Mouse (Mus musculus): ENCODE results near the gene Aplp2. TPM values are rescaled to one million over a fixed set of nuclear protein-coding genes. Genes with fewer than 3 reads are reported as not detected.

The Aplp2 gene
- polyA plus RNA-seq, 1 experiment from 2014 or later: 213 TPM

DNA sequence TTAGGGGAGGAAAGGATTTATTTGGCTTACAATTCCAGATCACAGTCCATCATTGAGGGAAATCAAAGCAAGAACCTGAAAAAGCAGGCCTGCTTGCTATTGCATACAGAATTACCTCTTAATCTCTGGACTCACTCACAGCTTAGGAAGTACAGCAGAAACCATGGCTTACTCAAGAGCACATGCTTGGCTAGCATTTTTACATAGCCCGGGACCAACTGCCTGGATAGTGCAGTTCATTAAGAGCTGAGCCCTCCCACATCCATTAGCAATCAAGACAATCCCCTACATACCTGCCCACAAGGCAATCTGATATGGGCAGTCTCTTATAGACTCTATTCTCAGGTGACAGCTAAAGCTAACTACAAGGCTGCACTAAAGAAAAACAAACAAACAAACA is 16.0 kb downstream of the Aplp2 start:
- Histone ChIP-seq H3K27me3 (no peaks in the 10 kb centered on the region), H3K9me3 (no peaks in the 10 kb centered on the region), H3K4me3 (replicated peaks) (no peak overlapping the region), H3K27ac (no peak overlapping the region), H3K9ac (no peak overlapping the region), H3K36me3 (replicated peaks) (peaks cover 10% of the 10 kb centered on the region), H3K4me1 (0 out of 2 replicates have a peak, but pooled peaks cover 4% of the 10 kb centered on the region), H3K4me2 (no peak overlapping the region)
- no peak for ATAC-seq (ENCODE audit: low FRiP score)
- WGBS: 84% methylated on average over 1 of the region's 1 CpGs

DNA sequence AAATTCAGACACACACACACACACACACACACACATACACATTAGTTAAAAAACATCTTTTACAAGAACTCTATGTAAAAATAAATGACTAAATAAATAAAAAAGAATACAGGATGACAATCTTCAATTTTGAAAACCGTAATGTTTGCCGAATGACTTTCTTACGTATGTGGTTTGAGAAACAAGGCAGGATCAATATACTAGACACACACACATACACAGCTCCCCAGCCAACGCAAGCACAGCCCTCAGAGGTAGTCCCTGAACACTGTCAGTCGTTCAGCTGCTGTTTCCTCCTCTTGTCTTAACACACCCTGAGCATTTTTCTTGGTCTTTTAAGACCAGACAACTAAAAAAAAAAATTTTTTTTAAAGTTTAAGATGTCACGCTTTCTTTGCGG is 19.2 kb downstream of the Aplp2 start:
- H3K4me3 ChIP-seq (replicated peaks): no peak overlapping the region
- peaks cover 10% of the 10 kb centered on the region for H3K36me3 ChIP-seq (replicated peaks)
- H3K27ac ChIP-seq: no peak overlapping the region
- no peaks in the 10 kb centered on the region for H3K9me3 ChIP-seq
- WGBS: 96% methylated on average over 7 of the region's 7 CpGs
- no peak overlapping the region for H3K9ac ChIP-seq
- peaks cover 7% of the 10 kb centered on the region; the same call in 1 of the 2 replicates for H3K4me1 ChIP-seq
- no peaks in the 10 kb centered on the region for H3K27me3 ChIP-seq
- no peak overlapping the region for H3K4me2 ChIP-seq
- ATAC-seq (ENCODE audit: low FRiP score): no peak

DNA sequence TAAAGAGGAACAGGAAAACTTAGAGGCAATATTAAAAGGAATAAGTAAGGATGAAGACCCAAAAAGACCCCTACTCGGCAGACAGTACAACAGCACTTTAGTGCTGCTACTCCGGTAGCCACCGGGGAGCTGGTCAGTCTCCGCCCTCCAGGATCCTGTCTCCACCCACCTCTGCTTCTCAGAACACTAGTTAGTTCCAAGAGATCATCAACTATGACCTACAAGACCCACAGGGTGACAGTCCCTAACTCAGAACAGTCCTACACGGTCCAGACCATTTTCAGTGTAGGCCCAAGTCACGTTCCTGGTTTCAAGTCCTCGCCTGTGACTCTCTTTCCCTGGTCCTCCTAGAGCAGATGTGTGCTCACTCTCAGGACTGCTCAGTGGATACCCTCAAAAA is 20.1 kb downstream of the Aplp2 start:
- Histone ChIP-seq H3K4me3 (replicated peaks) (no peak overlapping the region), H3K4me1 (peaks cover 7% of the 10 kb centered on the region; the same call in 1 of the 2 replicates), H3K9ac (no peak overlapping the region), H3K27ac (no peak overlapping the region), H3K36me3 (replicated peaks) (peaks cover 10% of the 10 kb centered on the region), H3K27me3 (no peaks in the 10 kb centered on the region), H3K4me2 (no peak overlapping the region), H3K9me3 (no peaks in the 10 kb centered on the region)
- no peak for ATAC-seq (ENCODE audit: low FRiP score)
- WGBS: 78% methylated on average over 7 of the region's 7 CpGs

DNA sequence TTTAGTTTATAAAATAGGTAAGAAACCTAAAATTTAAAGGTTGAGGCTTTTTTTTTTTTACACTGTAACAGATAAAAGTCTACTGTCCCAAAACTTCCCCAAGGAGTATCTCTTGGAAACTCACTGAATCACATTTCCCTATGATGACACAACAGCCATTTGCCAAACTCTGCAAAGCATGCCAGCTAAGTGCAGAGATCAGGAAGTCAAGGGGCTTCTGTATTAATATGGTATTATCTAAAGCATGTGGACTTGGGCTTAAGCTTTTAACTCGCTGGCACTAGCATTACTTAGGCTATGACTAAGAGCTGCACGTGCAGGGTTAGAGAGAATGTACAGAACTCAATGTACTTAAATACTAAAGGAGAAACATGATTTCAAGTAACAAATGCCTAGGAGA is 22.4 kb downstream of the Aplp2 start:
- H3K9ac ChIP-seq: no peak overlapping the region
- H3K4me3 ChIP-seq (replicated peaks): no peak overlapping the region
- ATAC-seq (ENCODE audit: low FRiP score): no peak
- 79% methylated on average over 2 of the region's 2 CpGs for WGBS
- H3K36me3 ChIP-seq (replicated peaks): peaks cover 10% of the 10 kb centered on the region
- no peak overlapping the region for H3K27ac ChIP-seq
- H3K9me3 ChIP-seq: no peaks in the 10 kb centered on the region
- H3K4me2 ChIP-seq: no peak overlapping the region
- peaks cover 7% of the 10 kb centered on the region; the same call in 1 of the 2 replicates for H3K4me1 ChIP-seq
- H3K27me3 ChIP-seq: no peaks in the 10 kb centered on the region

DNA sequence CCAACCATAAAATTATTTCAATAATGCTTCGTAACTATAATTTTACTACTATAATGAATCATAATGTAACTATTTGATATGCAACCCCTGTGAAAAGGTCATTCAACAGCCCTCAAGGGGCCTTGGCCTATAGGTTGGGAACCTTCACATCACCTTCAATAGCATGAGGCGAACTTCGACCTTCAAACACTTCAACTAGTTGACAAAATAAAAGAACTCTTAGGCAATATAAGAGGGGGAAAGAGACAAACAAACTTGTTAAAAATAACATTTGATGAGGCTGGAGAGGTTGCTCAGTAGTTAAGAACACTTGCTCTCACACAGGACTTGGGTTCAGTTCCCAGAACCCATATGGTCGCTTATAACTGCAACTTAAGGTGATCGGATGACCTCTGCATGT is 27.2 kb downstream of the Aplp2 start:
- Histone ChIP-seq H3K4me3 (replicated peaks) (no peak overlapping the region), H3K9ac (no peak overlapping the region), H3K4me2 (no peak overlapping the region), H3K4me1 (peaks cover 2% of the 10 kb centered on the region), H3K36me3 (replicated peaks) (no peaks in the 10 kb centered on the region), H3K27me3 (no peaks in the 10 kb centered on the region), H3K9me3 (no peaks in the 10 kb centered on the region), H3K27ac (no peak overlapping the region)
- WGBS: 95% methylated on average over 5 of the region's 5 CpGs
- no peak for ATAC-seq (ENCODE audit: low FRiP score)

DNA sequence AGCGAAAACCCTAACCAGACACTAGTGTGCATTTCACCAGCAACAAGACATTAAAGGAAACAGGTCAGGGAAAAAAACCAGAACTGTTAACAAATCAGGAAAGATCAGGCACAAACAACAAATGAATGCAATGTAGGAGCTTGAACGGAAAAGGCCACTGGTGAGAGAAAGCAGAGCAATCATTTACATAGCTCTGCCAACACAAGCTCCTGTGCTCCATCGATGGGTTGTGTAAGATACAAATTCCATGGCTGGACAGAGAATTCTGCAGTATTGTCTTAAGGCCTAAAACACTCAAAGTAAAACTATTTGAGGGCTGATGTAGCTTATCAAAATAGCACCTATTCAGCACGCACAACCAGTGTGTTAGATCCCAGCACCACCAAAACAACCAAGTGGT is 28.6 kb downstream of the Aplp2 start:
- 88% methylated on average over 4 of the region's 4 CpGs for WGBS

DNA sequence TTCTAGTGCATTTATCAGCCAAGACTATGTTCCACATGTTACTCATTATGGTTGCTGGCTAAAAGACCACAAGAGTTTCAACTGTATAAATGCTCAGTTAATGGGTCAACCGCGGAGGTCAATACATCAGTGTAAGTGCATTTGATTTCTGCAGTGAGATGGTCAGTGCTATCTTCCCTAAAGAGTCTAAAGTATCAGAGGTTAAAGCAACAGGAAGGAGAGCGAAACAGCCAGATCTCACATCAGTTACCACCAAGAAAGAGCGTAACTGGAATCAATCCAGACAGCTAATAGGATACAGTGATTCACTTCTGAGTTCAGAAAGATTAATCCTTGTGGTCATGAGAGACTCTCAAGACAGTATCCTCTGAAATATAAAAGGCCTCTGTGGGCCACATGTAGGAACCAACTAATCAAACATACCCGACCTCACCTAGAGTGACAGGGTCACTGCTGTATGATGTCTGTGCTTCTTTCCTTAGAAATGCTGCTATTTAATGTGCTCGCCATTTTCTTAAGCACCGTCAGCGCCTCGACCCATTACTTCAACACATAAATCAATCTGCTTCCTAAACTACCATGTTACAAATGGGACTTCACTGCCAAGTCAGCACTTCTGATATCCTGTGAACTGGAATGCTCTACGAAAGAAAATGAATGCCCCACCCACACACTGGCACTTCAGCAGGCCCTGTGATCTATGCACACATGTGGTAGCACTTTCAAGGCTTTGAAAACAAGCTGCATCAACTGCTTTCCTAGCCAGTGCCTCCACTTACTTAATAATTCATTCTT is 30.1 kb downstream of the Aplp2 start:
- 87% methylated on average over 10 of the region's 10 CpGs for WGBS
- no peaks in the 10 kb centered on the region for H3K27me3 ChIP-seq
- H3K4me3 ChIP-seq (replicated peaks): no peak overlapping the region
- H3K4me1 ChIP-seq: peaks cover 4% of the 10 kb centered on the region
- H3K36me3 ChIP-seq (replicated peaks): peaks cover 5% of the 10 kb centered on the region; the same call in 1 of the 2 replicates
- no peak overlapping the region for H3K27ac ChIP-seq
- no peak overlapping the region for H3K4me2 ChIP-seq
- H3K9ac ChIP-seq: no peak overlapping the region
- no peak for ATAC-seq (ENCODE audit: low FRiP score)
- H3K9me3 ChIP-seq: no peaks in the 10 kb centered on the region

More for the DNA sequence above, 28.6 kb downstream of the Aplp2 start:
- no peak overlapping the region for H3K4me2 ChIP-seq
- no peak for ATAC-seq (ENCODE audit: low FRiP score)
- H3K9me3 ChIP-seq: no peaks in the 10 kb centered on the region
- no peak overlapping the region for H3K4me3 ChIP-seq (replicated peaks)
- H3K4me1 ChIP-seq: peaks cover 2% of the 10 kb centered on the region
- H3K27ac ChIP-seq: no peak overlapping the region
- no peaks in the 10 kb centered on the region for H3K27me3 ChIP-seq
- no peak overlapping the region for H3K9ac ChIP-seq
- H3K36me3 ChIP-seq (replicated peaks): no peaks in the 10 kb centered on the region

DNA sequence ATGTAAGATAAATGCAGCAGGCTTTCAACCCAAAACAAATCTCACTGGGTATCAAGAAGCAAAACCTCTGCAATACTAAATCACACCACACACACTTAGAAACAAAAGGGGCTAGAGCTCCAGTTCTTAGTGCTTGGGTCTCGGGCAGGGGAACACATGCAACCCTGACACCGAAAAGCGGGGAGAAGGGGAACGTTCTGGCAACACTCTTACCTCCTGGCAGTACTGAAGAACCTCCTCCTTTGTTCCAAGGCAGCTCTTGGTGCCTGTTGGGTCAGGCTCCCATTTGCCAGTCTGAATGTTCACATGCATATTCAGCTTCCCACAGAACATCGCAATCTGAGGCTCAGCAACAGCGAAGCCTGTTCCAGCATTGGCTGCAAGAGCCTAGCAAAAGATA is 33.9 kb downstream of the Aplp2 start:
- Histone ChIP-seq H3K4me2 (no peak overlapping the region), H3K36me3 (replicated peaks) (peaks cover 21% of the 10 kb centered on the region; the same call in 1 of the 2 replicates), H3K27me3 (no peaks in the 10 kb centered on the region), H3K4me3 (replicated peaks) (no peak overlapping the region), H3K9ac (no peak overlapping the region), H3K27ac (no peak overlapping the region), H3K4me1 (peaks cover 6% of the 10 kb centered on the region), H3K9me3 (no peaks in the 10 kb centered on the region)
- 87% methylated on average over 6 of the region's 6 CpGs for WGBS
- no peak for ATAC-seq (ENCODE audit: low FRiP score)

DNA sequence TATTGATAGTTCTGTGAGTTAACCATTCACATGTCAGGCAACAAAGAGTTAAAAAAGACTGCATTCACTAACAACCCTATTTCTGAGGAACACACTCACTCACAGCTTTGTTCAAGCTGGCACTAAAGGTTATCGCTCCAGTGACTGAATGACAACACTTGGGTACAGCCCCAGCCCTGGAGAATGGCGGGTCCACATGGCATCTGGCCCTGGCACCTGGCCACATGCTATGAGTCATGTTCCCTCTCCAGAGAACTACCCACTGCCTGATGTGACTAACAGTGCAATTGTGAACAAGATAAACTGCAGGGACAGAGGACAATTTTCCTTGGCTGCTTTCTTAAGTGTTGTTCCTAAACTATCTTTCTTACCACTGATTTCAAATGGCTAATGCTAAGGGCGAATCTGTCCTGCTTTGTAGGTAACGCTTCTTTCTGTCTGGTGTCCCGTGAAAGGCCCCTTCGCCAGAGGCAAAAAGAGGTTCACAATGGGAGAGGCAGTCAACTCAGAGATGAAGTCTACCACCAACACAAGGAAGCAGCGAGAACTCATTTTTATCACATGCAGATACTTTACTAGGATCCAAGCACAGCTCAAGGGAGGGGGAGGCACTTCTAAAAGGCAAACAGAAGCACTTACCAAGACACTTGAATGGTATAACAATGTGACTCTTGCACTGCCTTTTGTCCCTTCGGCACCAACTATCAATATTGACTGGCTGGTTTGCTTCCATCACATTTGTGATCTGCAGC is 35.1 kb downstream of the Aplp2 start:
- no peak; the same call in 1 of the 2 replicates for ATAC-seq (ENCODE audit: low FRiP score)
- 84% methylated on average over 8 of the region's 8 CpGs for WGBS
- Histone ChIP-seq H3K9me3 (no peaks in the 10 kb centered on the region), H3K27ac (peak overlapping the region; percentile 31; the same call in 1 of the 2 replicates), H3K4me1 (peaks cover 6% of the 10 kb centered on the region), H3K9ac (no peak overlapping the region), H3K36me3 (replicated peaks) (peaks cover 26% of the 10 kb centered on the region), H3K4me2 (no peak overlapping the region), H3K4me3 (replicated peaks) (no peak overlapping the region), H3K27me3 (no peaks in the 10 kb centered on the region)

DNA sequence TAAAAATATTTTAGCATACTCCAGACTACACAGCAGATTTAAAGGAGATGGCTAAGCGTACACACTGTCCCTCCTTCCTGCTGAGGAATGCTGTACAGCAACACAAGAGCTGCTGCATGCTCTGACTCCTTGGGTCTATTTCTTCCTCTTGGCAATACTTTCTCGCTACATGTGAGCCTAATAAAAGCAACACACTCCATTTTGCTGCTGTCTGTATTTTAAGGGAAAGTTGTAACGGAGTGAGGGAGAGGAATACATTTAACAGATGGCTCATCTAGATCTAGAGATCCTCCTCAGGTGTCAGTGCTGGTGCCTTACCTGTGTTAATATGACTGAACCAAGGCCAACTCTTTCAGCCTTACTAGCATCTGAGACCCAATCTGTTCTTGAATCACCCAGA is 35.6 kb downstream of the Aplp2 start:
- WGBS: 81% methylated on average over 3 of the region's 3 CpGs
- no peaks in the 10 kb centered on the region for H3K9me3 ChIP-seq
- no peak for ATAC-seq (ENCODE audit: low FRiP score)
- H3K27me3 ChIP-seq: no peaks in the 10 kb centered on the region
- H3K9ac ChIP-seq: no peak overlapping the region
- peaks cover 26% of the 10 kb centered on the region for H3K36me3 ChIP-seq (replicated peaks)
- no peak overlapping the region for H3K27ac ChIP-seq
- H3K4me3 ChIP-seq (replicated peaks): no peak overlapping the region
- H3K4me1 ChIP-seq: peaks cover 6% of the 10 kb centered on the region
- no peak overlapping the region for H3K4me2 ChIP-seq

DNA sequence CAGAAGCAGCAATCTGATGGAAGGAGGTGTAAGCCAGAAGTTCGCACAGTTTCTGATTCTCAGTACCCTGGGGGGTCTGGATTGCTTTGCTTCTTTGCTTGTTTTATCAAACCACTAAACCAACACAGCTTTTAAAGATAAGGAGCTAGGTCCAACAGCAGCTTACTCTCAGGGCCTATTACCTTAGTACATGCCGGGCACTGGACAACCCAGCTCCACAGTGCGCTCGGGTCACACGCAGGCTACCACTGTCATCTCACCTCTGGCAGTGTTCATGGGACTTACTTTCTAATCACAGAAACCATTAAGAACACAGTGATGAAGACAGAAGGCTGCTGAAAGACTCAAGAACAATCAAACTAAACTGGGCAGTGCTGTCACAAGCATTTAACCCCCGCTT is 36.3 kb downstream of the Aplp2 start:
- no peaks in the 10 kb centered on the region for H3K9me3 ChIP-seq
- H3K27me3 ChIP-seq: no peaks in the 10 kb centered on the region
- H3K4me3 ChIP-seq (replicated peaks): no peak overlapping the region
- H3K9ac ChIP-seq: no peak overlapping the region
- no peak overlapping the region for H3K4me2 ChIP-seq
- H3K27ac ChIP-seq: no peak overlapping the region
- peaks cover 6% of the 10 kb centered on the region for H3K4me1 ChIP-seq
- WGBS: 94% methylated on average over 6 of the region's 6 CpGs
- ATAC-seq (ENCODE audit: low FRiP score): no peak
- H3K36me3 ChIP-seq (replicated peaks): peaks cover 26% of the 10 kb centered on the region

DNA sequence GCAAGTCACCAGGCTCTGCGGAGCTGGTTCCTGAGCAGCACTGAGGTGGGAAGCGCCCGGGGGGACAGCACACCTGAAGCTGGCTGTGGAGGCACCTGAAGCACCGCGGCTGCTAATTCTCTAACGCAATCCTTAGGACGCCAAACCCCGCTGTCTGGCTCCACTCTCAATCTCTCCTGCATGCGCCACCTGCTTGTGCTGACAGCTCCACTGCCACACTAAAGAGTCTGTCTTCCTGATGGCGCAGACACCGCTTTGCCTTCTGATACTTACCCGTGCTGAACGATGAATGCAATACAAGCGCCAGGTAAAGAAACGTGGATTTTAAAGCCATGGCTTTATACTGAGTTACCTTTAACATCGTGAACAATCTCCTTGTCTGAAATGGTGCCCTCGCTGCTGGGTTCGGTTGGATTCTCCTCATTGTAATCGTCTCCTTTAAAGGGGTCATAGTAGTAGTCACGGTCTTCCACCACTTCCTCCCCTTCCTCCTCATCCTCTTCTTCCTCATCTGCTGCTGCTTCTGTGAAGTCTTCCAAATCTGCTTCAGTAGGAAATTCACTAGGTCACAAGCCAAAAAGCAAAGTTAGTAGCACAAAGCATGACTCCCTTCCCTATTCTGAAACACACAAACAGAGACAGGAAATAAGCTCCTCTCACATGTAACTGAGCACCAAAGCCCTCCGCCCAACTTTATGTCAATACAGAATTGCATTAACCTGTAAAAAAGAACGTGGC is 43.1 kb downstream of the Aplp2 start:
- H3K4me2 ChIP-seq: no peak overlapping the region
- H3K36me3 ChIP-seq (replicated peaks): peaks cover 52% of the 10 kb centered on the region
- H3K27ac ChIP-seq: no peak overlapping the region
- H3K9ac ChIP-seq: no peak overlapping the region
- H3K4me3 ChIP-seq (replicated peaks): no peak overlapping the region
- no peaks in the 10 kb centered on the region for H3K9me3 ChIP-seq
- no peaks in the 10 kb centered on the region for H3K27me3 ChIP-seq
- 95% methylated on average over 22 of the region's 22 CpGs for WGBS
- no peak for ATAC-seq (ENCODE audit: low FRiP score)
- no peaks in the 10 kb centered on the region for H3K4me1 ChIP-seq
